35 mouse cellular contexts compared by ENCODE assay signal in the genomic region with DNA sequence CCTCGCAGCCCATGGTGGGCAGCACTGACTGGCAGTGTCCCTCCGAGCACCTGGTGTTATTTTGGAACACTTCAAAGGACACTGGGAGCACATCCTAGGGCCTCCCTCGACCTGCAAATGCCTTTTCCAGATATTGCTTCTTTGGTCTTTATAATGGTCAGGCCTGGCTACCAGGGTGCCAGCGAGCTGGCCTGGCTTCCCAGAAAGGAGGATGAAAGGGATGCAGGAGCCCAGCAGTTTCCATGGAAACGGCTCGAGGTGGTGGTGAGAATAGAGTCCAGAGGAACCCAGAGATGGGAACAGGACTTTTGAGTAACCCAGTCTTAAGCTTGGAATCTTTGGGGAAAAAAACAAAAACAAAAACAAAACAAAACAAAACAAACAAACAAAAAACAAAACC. TPM values are rescaled to one million over a fixed set of nuclear protein-coding genes. Genes with fewer than 3 reads are reported as not detected.
A peak's percentile ranks its signal among the peaks of the same experiment; 100 is the strongest.
DNase-seq lines count a peak whose midpoint lies in the region; ATAC-seq and TF ChIP-seq lines count a peak whose summit lies in the region.
"Had no signal": no experiment of that assay in that cellular context is flagged by ENCODE, and none has a peak within 500 bp of the region (broad histone marks: within the 10 kb centered on the region; RNA-seq: fewer than 3 reads in every experiment).

No protein-coding gene starts in this region.

- no peak overlapping the region for H3K27ac ChIP-seq in cerebellum, adult 2 months (ENCODE audit: insufficient read depth, low read length)
- no peak overlapping the region for H3K27ac ChIP-seq in forebrain, postnatal 0 days (ENCODE audit: low read depth, low read length)
- H3K27ac ChIP-seq in forebrain, embryonic 16.5 days (ENCODE audit: low read length) = no peak overlapping the region
- H3K27ac ChIP-seq in liver, embryonic 12.5 days = no peak overlapping the region
- H3K27ac ChIP-seq: embryonic facial prominence, embryonic 10.5 days; embryonic facial prominence, embryonic 15.5 days; forebrain, embryonic 13.5 days; gastrocnemius, adult 2 months; hindbrain, embryonic 13.5 days; limb, embryonic 10.5 days; limb, embryonic 15.5 days; liver, embryonic 14.5 days; macrophage; neural tube, embryonic 15.5 days; stomach, postnatal 0 days had no signal

- no peak overlapping the region for H3K4me2 ChIP-seq in forebrain, postnatal 0 days (ENCODE audit: low read depth)
- no peak overlapping the region for H3K4me2 ChIP-seq in forebrain, embryonic 16.5 days (ENCODE audit: low read length)
- H3K4me2 ChIP-seq in liver, embryonic 12.5 days = no peak overlapping the region
- H3K4me2 ChIP-seq: embryonic facial prominence, embryonic 15.5 days; forebrain, embryonic 13.5 days; heart, embryonic 11.5 days; hindbrain, embryonic 13.5 days; limb, embryonic 15.5 days; neural tube, embryonic 15.5 days had no signal

- no peaks in the 10 kb centered on the region for H3K27me3 ChIP-seq in cerebellum, adult 2 months (ENCODE audit: control insufficient read depth, insufficient read depth, low read length)
- H3K27me3 ChIP-seq in forebrain, postnatal 0 days (ENCODE audit: insufficient read depth, low read length) = 0 out of 2 replicates have a peak, but pooled peaks cover 4% of the 10 kb centered on the region
- H3K27me3 ChIP-seq in forebrain, embryonic 16.5 days (replicated peaks; ENCODE audit: control insufficient read depth, insufficient read depth, low read length) = peaks cover 14% of the 10 kb centered on the region
- H3K27me3 ChIP-seq in liver, embryonic 12.5 days (replicated peaks) = peaks cover 41% of the 10 kb centered on the region

- DNase-seq in cerebellum, adult 2 months = peak; percentile 46 to 72
- no peak for DNase-seq in cerebellum, postnatal 4 days (ENCODE audit: low spot score in 2 of 2)
- DNase-seq in forebrain, postnatal 0 days = peak; percentile 28
- DNase-seq in right cerebral cortex, postnatal 10 days (ENCODE audit: low spot score in 2 of 2) = peak; percentile 55 to 62
- DNase-seq in right cerebral cortex, adult 2 months (ENCODE audit: low spot score in 2 of 2) = no peak
- DNase-seq: adrenal gland, postnatal 10 days; gastrocnemius, adult 2 months; gastrocnemius, postnatal 36 days; heart, adult 18-20 months; heart, postnatal 36 days; kidney, adult 9 months; kidney, postnatal 14 days; layer of hippocampus, adult 9-11 months; lung, adult 2 months; lung, postnatal 10 days; retina, postnatal 1 day; spleen, adult 18-20 months; thymus, adult 18-20 months; thymus, postnatal 25 days had no signal

- H3K36me3 ChIP-seq in forebrain, postnatal 0 days (ENCODE audit: insufficient read depth) = no peaks in the 10 kb centered on the region
- no peaks in the 10 kb centered on the region for H3K36me3 ChIP-seq in forebrain, embryonic 16.5 days (ENCODE audit: control insufficient read depth, insufficient read depth)
- H3K36me3 ChIP-seq in liver, embryonic 12.5 days = no peaks in the 10 kb centered on the region
- H3K36me3 ChIP-seq: embryonic facial prominence, embryonic 10.5 days; embryonic facial prominence, embryonic 15.5 days; hindbrain, embryonic 13.5 days; limb, embryonic 10.5 days; limb, embryonic 15.5 days; neural tube, embryonic 15.5 days had no signal

- H3K4me1 ChIP-seq in cerebellum, adult 2 months (ENCODE audit: control insufficient read depth, insufficient read depth, low read length) = peaks cover 40% of the 10 kb centered on the region
- no peaks in the 10 kb centered on the region for H3K4me1 ChIP-seq in forebrain, postnatal 0 days (ENCODE audit: insufficient read depth)
- H3K4me1 ChIP-seq in forebrain, embryonic 16.5 days (replicated peaks; ENCODE audit: control insufficient read depth, insufficient read depth, low read length) = peaks cover 5% of the 10 kb centered on the region
- no peaks in the 10 kb centered on the region; the same call in 1 of the 2 replicates for H3K4me1 ChIP-seq in liver, embryonic 12.5 days

- H3K9ac ChIP-seq in forebrain, postnatal 0 days = no peak overlapping the region
- no peak overlapping the region for H3K9ac ChIP-seq in forebrain, embryonic 16.5 days (replicated peaks; ENCODE audit: low read depth, low read length)
- H3K9ac ChIP-seq in liver, embryonic 12.5 days = no peak overlapping the region
- H3K9ac ChIP-seq: embryonic facial prominence, embryonic 15.5 days; forebrain, embryonic 13.5 days; hindbrain, embryonic 13.5 days; limb, embryonic 15.5 days; liver, embryonic 14.5 days; neural tube, embryonic 15.5 days had no signal

- TF ChIP-seq POLR2A in cerebellum, adult 2 months (IDR thresholded peaks at IDR 0.05; ENCODE audit: borderline replicate concordance, insufficient read depth, low read length) = no peak

- no peak for TF ChIP-seq CTCF in cerebellum, adult 2 months (IDR thresholded peaks at IDR 0.05; ENCODE audit: borderline replicate concordance, insufficient read depth, low read depth, low read length)
- TF ChIP-seq CTCF in forebrain, postnatal 0 days (IDR thresholded peaks at IDR 0.05; ENCODE audit: low read depth) = no peak

- no peak overlapping the region for H3K4me3 ChIP-seq in cerebellum, adult 2 months (replicated peaks; ENCODE audit: insufficient read depth, low read depth, low read length)
- no peak overlapping the region for H3K4me3 ChIP-seq in forebrain, postnatal 0 days (ENCODE audit: low read depth, low read length)
- H3K4me3 ChIP-seq in forebrain, embryonic 16.5 days (replicated peaks; ENCODE audit: low read length) = no peak overlapping the region
- no peak overlapping the region for H3K4me3 ChIP-seq in liver, embryonic 12.5 days
- H3K4me3 ChIP-seq: embryonic facial prominence, embryonic 10.5 days; embryonic facial prominence, embryonic 15.5 days; forebrain, embryonic 13.5 days; gastrocnemius, adult 2 months; hindbrain, embryonic 13.5 days; limb, embryonic 10.5 days; limb, embryonic 15.5 days; neural tube, embryonic 15.5 days had no signal

- 19% methylated on average over 6 of the region's 6 CpGs for WGBS in cerebellum, adult 2 months
- 39% methylated on average over 6 of the region's 6 CpGs for WGBS in forebrain, postnatal 0 days
- WGBS in forebrain, embryonic 16.5 days = 44% methylated on average over 6 of the region's 6 CpGs
- 55% methylated on average over 6 of the region's 6 CpGs for WGBS in liver, embryonic 12.5 days (ENCODE audit: insufficient replicate concordance)

- no peaks in the 10 kb centered on the region for H3K9me3 ChIP-seq in forebrain, postnatal 0 days (ENCODE audit: low read length)
- no peaks in the 10 kb centered on the region for H3K9me3 ChIP-seq in forebrain, embryonic 16.5 days (ENCODE audit: control insufficient read depth, low read length)
- H3K9me3 ChIP-seq in liver, embryonic 12.5 days (replicated peaks) = no peaks in the 10 kb centered on the region
- H3K9me3 ChIP-seq: embryonic facial prominence, embryonic 10.5 days; embryonic facial prominence, embryonic 15.5 days; forebrain, embryonic 13.5 days; hindbrain, embryonic 13.5 days; limb, embryonic 10.5 days; limb, embryonic 15.5 days; neural tube, embryonic 15.5 days had no signal

- no peak for ATAC-seq in forebrain, postnatal 0 days
- ATAC-seq in forebrain, embryonic 16.5 days = no peak
- ATAC-seq in liver, embryonic 12.5 days = no peak
- ATAC-seq: forebrain, embryonic 13.5 days; intestine, postnatal 0 days; Patski had no signal

RNA-seq across cellular contexts. Expression of a gene that starts 4.2 kb away (rescaled TPM):
- 542 and 550 TPM in 2 replicates for polyA plus RNA-seq in cerebellum, adult 2 months (2012; rRNA removed)
- 133 TPM in 2 replicates for total RNA-seq in forebrain, postnatal 0 days (2014; rRNA removed)
- polyA plus RNA-seq in forebrain, postnatal 0 days (2015; fragmentation: Nextera tagmentation; extraction: Ambion mirVana) = 177 and 286 TPM in 2 replicates
- polyA plus RNA-seq in forebrain, embryonic 16.5 days (2015; fragmentation: Nextera tagmentation; extraction: Ambion mirVana) = 58.7 and 93.1 TPM in 2 replicates
- polyA plus RNA-seq in liver, embryonic 12.5 days (2016; fragmentation: Nextera tagmentation; extraction: Ambion mirVana) = 0.08 TPM in 1 of 2 replicates, not detected in the other
- total RNA-seq: gastrocnemius, adult 2 months; gastrocnemius, postnatal 36 days; heart, adult 18-20 months; heart, postnatal 36 days; megakaryocyte-erythroid progenitor cell, adult 5-6 weeks had no signal
- polyA plus RNA-seq: liver, embryonic 14.5 days; lung, adult 2 months; macrophage; Patski had no signal

RNA-seq across cellular contexts. Expression of a gene that starts 43.3 kb away (rescaled TPM):
- 13.2 and 13.8 TPM in 2 replicates for polyA plus RNA-seq in cerebellum, adult 2 months (2012; rRNA removed)
- 21.9 and 24.9 TPM in 2 replicates for total RNA-seq in forebrain, postnatal 0 days (2014; rRNA removed)
- polyA plus RNA-seq in forebrain, postnatal 0 days (2015; fragmentation: Nextera tagmentation; extraction: Ambion mirVana) = 9.1 and 9.3 TPM in 2 replicates
- polyA plus RNA-seq in forebrain, embryonic 16.5 days (2015; fragmentation: Nextera tagmentation; extraction: Ambion mirVana) = 14.6 and 14.7 TPM in 2 replicates
- 5.7 and 5.8 TPM in 2 replicates for polyA plus RNA-seq in liver, embryonic 12.5 days (2016; fragmentation: Nextera tagmentation; extraction: Ambion mirVana)

Comparison
In these comparisons a context has a peak if more than half of its experiments do, and no peak if none do; other contexts are left out.
1. DNase-seq: peak in cerebellum, adult 2 months (2 of 2), forebrain, postnatal 0 days (single experiment) and right cerebral cortex, postnatal 10 days (2 of 2); none in cerebellum, postnatal 4 days (0 of 2) and right cerebral cortex, adult 2 months (0 of 2).
2. RNA of a gene that starts 4.2 kb away (polyA plus RNA-seq): 542 to 550 TPM in cerebellum, adult 2 months, 177 to 286 TPM in forebrain, postnatal 0 days and 58.7 to 93.1 TPM in forebrain, embryonic 16.5 days; 0.08 TPM in liver, embryonic 12.5 days; every median in the first group is over 10 times any median in the second.